Mouse (Mus musculus) yolk sac, embryonic 10.5 days (tissue): ENCODE data around the gene Ccdc97.

Experiments used
- DNase-seq: peaks from one replicate; pipeline ENCODE4 v3.0.0-alpha.2; 2017; ENCODE audit warnings: low spot score

The Ccdc97 gene

GRCm38 (mm10) chr7:25688810-25689586 is 29.9 kb downstream of the Ccdc97 start:
- peak; percentile 79 for DNase-seq

- peak; percentile 18 for DNase-seq
These were observed 31.0 kb downstream of the Ccdc97 start for GRCm38 (mm10) chr7:25687811-25688401.

- DNase-seq: peak; percentile 81
These were observed 32.0 kb downstream of the Ccdc97 start, which contains the start of gene Tgfb1 for GRCm38 (mm10) chr7:25686680-25687531. Gene Tgfb1 (plus strand): TSS chr7:25687002.

GRCm38 (mm10) chr7:25685926-25686470 is 32.9 kb downstream of the Ccdc97 start:
- peak; percentile 5 for DNase-seq

- no peak for DNase-seq
These were observed 34.2 kb downstream of the Ccdc97 start for GRCm38 (mm10) chr7:25684659-25685058.

- no peak for DNase-seq
These were observed 35.3 kb downstream of the Ccdc97 start for GRCm38 (mm10) chr7:25683474-25684180.

- no peak for DNase-seq
These were observed 37.3 kb downstream of the Ccdc97 start for GRCm38 (mm10) chr7:25681341-25682231.

- DNase-seq: peak; percentile 96
These were observed 38.2 kb downstream of the Ccdc97 start, which contains the start of gene B9d2 for GRCm38 (mm10) chr7:25680514-25681258. Gene B9d2 (plus strand): TSS chr7:25680780.

- DNase-seq: no peak
These were observed 38.9 kb downstream of the Ccdc97 start for GRCm38 (mm10) chr7:25679971-25680370.

- DNase-seq: no peak
These were observed 41.9 kb downstream of the Ccdc97 start for GRCm38 (mm10) chr7:25677013-25677412.

GRCm38 (mm10) chr7:25676085-25676781 is 42.7 kb downstream of the Ccdc97 start:
- DNase-seq: no peak

- DNase-seq: no peak
These were observed 43.5 kb downstream of the Ccdc97 start for GRCm38 (mm10) chr7:25675405-25675804.

- DNase-seq: no peak
These were observed 44.1 kb downstream of the Ccdc97 start, which contains the start of gene Tmem91 for GRCm38 (mm10) chr7:25674719-25675300. Gene Tmem91 (minus strand): TSS chr7:25675166.

- no peak for DNase-seq
These were observed 44.6 kb downstream of the Ccdc97 start for GRCm38 (mm10) chr7:25674297-25674696.

GRCm38 (mm10) chr7:25672442-25672841 is 46.4 kb downstream of the Ccdc97 start:
- DNase-seq: no peak

GRCm38 (mm10) chr7:25671686-25672085 is 47.2 kb downstream of the Ccdc97 start:
- DNase-seq: no peak

GRCm38 (mm10) chr7:25670096-25670495 is 48.8 kb downstream of the Ccdc97 start:
- DNase-seq: no peak

GRCm38 (mm10) chr7:25669631-25670030 is 49.3 kb downstream of the Ccdc97 start:
- no peak for DNase-seq

GRCm38 (mm10) chr7:25669158-25669557 is 49.7 kb downstream of the Ccdc97 start:
- no peak for DNase-seq
